Mouse (Mus musculus): ENCODE measurements at regions not wholly inside any gene's neighbourhood (a gene's known extent, or its start where the extent isn't known, plus 50 kb on each side); places are given as distances from the start of the nearest gene placed in this dataset.
A peak's percentile ranks its signal among the peaks of the same experiment; 100 is the strongest.
"Not testable (repeated sequence)": the region's sequence is repeated elsewhere in the genome, so short reads cannot be mapped to it uniquely, and the experiment has no call there.

DNA sequence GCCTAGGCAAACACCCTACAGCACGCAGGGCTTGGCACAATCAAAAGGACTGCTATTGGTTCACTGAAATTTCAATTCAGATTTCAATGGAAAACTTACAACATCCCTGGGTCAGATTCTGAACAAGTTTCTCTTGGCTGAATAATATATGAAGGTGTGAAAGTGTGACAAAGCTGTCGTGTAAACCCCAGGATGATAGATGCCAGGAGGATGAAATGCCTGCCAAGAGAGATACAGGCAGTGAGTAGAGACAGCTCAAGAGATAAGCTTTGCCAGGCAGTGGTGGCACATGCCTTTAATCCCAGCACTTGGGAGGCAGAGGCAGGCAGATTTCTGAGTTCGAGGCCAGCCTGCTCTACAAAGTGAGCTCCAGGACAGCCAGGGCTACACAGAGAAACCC is 159.7 kb upstream of the Oprm1 start:
- WGBS: 90% methylated on average over 3 of the region's 3 CpGs
- ATAC-seq (ENCODE audit: low FRiP score); H3K4me2 ChIP-seq; H3K4me1 ChIP-seq; H3K9me3 ChIP-seq (replicated peaks); H3K9ac ChIP-seq (replicated peaks); H3K4me3 ChIP-seq (replicated peaks); H3K36me3 ChIP-seq; H3K27ac ChIP-seq (replicated peaks); H3K27me3 ChIP-seq (replicated peaks): not testable (repeated sequence)

DNA sequence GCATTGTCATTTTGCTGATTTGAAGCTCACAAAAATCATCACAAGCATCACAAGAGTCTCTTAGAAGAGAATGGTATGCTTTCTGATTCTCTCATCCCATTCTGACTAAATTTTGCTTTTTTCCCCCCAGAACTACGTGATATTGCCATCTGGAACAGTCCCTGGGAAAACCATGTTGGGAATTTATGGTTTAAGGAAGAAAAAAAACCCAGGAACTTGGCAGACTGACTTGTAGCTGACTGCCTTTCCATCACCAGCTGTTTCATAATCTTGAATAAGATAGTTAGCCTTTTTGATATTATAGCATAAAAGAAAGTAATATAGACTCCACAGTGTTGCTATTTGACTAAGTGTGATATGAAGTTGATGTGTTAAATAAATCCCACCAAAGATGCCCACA is 110.7 kb upstream of the Oprm1 start:
- H3K4me2 ChIP-seq: no peak overlapping the region
- no peak for ATAC-seq (ENCODE audit: low FRiP score)
- H3K27me3 ChIP-seq (replicated peaks): no peaks in the 10 kb centered on the region
- no peaks in the 10 kb centered on the region for H3K36me3 ChIP-seq
- no peaks in the 10 kb centered on the region for H3K4me1 ChIP-seq
- WGBS: 52% methylated on average over 1 of the region's 1 CpGs
- H3K27ac ChIP-seq (replicated peaks): no peak overlapping the region
- H3K4me3 ChIP-seq (replicated peaks): no peak overlapping the region
- no peaks in the 10 kb centered on the region for H3K9me3 ChIP-seq (replicated peaks)
- H3K9ac ChIP-seq (replicated peaks): no peak overlapping the region

DNA sequence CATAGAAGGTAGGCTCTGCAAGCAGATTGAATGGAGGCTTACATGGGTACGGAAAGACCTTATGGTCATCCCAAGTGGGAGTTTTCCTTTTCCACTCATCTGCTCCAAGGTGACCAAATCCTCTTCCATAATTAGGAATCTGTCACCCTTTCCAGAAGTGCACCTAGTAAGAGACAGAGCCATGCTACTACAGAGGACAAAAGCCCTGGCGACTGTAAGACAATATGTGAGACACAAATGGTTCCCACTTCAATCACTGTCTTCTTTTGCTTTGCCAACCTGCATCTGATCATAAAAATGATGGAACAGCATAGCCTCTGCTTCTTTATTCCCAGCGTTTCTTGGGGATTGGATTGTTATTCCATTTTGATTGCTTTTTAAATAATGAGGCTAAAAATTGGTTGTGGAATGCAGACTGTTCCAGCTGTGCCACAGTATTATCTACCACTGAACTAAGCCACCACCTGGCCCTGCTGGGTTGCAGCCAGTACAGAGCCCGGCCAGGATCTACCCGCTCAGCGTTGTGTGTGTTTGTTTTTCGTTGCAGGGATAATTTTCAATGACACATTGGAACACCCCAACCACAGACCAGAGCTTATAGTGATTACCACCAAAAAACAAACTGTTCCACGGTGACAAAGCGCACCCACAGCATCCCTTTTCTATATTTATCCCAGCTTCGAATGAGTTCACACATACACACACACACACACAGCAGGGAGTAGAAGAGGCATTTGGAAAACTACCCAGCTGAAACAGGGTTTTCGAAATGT is 72.8 kb upstream of the Oprm1 start:
- 0 out of 2 replicates have a peak, but pooled peaks cover 4% of the 10 kb centered on the region for H3K4me1 ChIP-seq
- no peaks in the 10 kb centered on the region for H3K9me3 ChIP-seq (replicated peaks)
- no peak overlapping the region for H3K4me3 ChIP-seq (replicated peaks)
- no peak overlapping the region for H3K4me2 ChIP-seq
- H3K27ac ChIP-seq (replicated peaks): peak overlapping the region; percentile 45; the same call in 1 of the 2 replicates
- no peak overlapping the region for H3K9ac ChIP-seq (replicated peaks)
- 54% methylated on average over 11 of the region's 11 CpGs for WGBS
- H3K36me3 ChIP-seq: no peaks in the 10 kb centered on the region
- no peaks in the 10 kb centered on the region for H3K27me3 ChIP-seq (replicated peaks)
- peak; percentile 84; the same call in 1 of the 2 replicates for ATAC-seq (ENCODE audit: low FRiP score)

DNA sequence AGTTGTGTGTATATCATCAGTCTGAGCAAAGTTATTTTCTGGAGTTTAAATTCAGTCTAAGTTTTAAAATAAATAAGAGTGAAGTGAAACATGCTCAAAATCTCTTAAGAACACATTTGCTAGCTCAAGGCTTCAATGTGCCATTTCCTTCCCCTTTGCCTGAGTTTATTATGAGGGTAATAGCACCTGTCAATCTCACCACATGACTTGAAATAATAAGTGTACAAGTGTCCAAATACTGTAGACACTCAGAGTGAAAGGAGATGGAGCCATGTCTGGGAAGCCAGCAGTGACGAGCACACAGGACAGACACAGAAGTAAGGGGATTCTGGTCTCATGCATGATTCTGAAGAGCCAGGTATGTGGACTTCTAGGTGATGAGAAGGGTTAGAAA is 72.2 kb upstream of the Oprm1 start:
- H3K27me3 ChIP-seq (replicated peaks): no peaks in the 10 kb centered on the region
- ATAC-seq (ENCODE audit: low FRiP score): no peak
- H3K36me3 ChIP-seq: no peaks in the 10 kb centered on the region
- 0 out of 2 replicates have a peak, but pooled peaks cover 4% of the 10 kb centered on the region for H3K4me1 ChIP-seq
- H3K9me3 ChIP-seq (replicated peaks): no peaks in the 10 kb centered on the region
- no peak overlapping the region for H3K27ac ChIP-seq (replicated peaks)
- H3K4me2 ChIP-seq: no peak overlapping the region
- WGBS: 80% methylated on average over 1 of the region's 1 CpGs
- no peak overlapping the region for H3K9ac ChIP-seq (replicated peaks)
- no peak overlapping the region for H3K4me3 ChIP-seq (replicated peaks)
